Mouse (Mus musculus) bone marrow macrophage, adult 2 months (primary cell): Measurements from ENCODE around the gene Rab27a.

Source experiments
- CTCF ChIP-seq: IDR thresholded peaks from 2 replicates; pipeline ENCODE4 v1.5.1; 2012; ENCODE audit warnings: low read depth, mild to moderate bottlenecking, low read length, moderate library complexity
- POLR2A ChIP-seq: IDR thresholded peaks from 2 replicates; pipeline ENCODE4 v1.6.1; 2012; ENCODE audit warnings: mild to moderate bottlenecking, low read depth, low read length, borderline replicate concordance

DNA sequence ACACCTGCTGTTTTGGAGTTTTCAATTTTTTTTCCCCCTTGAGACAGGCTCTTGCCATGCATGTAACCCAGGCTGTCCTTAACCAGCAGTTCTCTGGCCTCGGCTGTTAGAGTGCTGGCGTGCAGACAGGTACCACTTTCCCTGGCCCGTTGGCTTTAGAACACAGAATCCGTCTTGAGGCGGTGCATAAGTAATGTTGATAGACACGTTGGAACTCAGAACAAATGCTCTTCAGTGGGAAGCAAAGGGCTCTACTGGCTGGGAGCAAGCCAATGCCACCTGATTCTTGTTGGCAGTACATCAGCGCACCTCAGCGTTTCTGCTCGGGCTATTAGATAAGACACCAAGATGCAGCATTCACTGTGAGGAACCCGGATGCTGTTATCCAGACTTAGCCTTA lies 24.8 kb upstream of the Rab27a start:
- TF ChIP-seq CTCF (no peak), POLR2A (no peak)
